Comparison of ENCODE assay signal across 20 mouse cellular contexts in genomic region chr2:18915372-18916041, GRCm38 (mm10).
DNase-seq lines count a peak whose midpoint lies in the region; ATAC-seq and TF ChIP-seq lines count a peak whose summit lies in the region.
"Had no signal": no experiment of that assay in that cellular context is flagged by ENCODE, and none has a peak within 500 bp of the region (broad histone marks: within the 10 kb centered on the region; RNA-seq: fewer than 3 reads in every experiment).

No protein-coding gene starts in this region.

- ATAC-seq in forebrain, embryonic 14.5 days, result no peak; the same call in 1 of the 2 replicates
- ATAC-seq in forebrain, embryonic 13.5 days, result no peak; the same call in 1 of the 2 replicates
- no peak for ATAC-seq in kidney, postnatal 0 days (replicated peaks; ENCODE audit: low FRiP score, low read depth)
- no peak for ATAC-seq in erythroblast, adult 5-6 weeks (replicated peaks; ENCODE audit: low FRiP score, poor library complexity, severe bottlenecking)
- ATAC-seq: intestine, embryonic 16.5 days had no signal

- no peak overlapping the region for H3K4me3 ChIP-seq in forebrain, embryonic 14.5 days (ENCODE audit: low read depth, low read length)
- H3K4me3 ChIP-seq in forebrain, embryonic 13.5 days, result no peak overlapping the region
- no peak overlapping the region for H3K4me3 ChIP-seq in layer of hippocampus, adult 2 months
- H3K4me3 ChIP-seq in kidney, postnatal 0 days (replicated peaks; ENCODE audit: low read depth, low read length), result no peak overlapping the region
- H3K4me3 ChIP-seq: forebrain, embryonic 12.5 days; gastrocnemius, adult 2 months; hindbrain, embryonic 12.5 days; left cerebral cortex, adult 2 months; neural tube, embryonic 12.5 days; stomach, embryonic 15.5 days had no signal

- 80% methylated on average over 9 of the region's 9 CpGs for WGBS in forebrain, embryonic 14.5 days
- WGBS in forebrain, embryonic 13.5 days, result 85% methylated on average over 9 of the region's 9 CpGs
- WGBS in kidney, postnatal 0 days, result 60% methylated on average over 9 of the region's 9 CpGs

- H3K9me3 ChIP-seq in forebrain, embryonic 14.5 days (replicated peaks; ENCODE audit: control insufficient read depth, low read length), result no peaks in the 10 kb centered on the region
- H3K9me3 ChIP-seq in forebrain, embryonic 13.5 days (replicated peaks), result no peaks in the 10 kb centered on the region
- no peaks in the 10 kb centered on the region for H3K9me3 ChIP-seq in kidney, postnatal 0 days (replicated peaks; ENCODE audit: low read length)
- H3K9me3 ChIP-seq: forebrain, embryonic 12.5 days; hindbrain, embryonic 12.5 days; neural tube, embryonic 12.5 days; stomach, embryonic 15.5 days had no signal

- H3K9ac ChIP-seq in forebrain, embryonic 14.5 days (ENCODE audit: low read length), result no peak overlapping the region
- H3K9ac ChIP-seq in forebrain, embryonic 13.5 days, result no peak overlapping the region
- H3K9ac ChIP-seq in kidney, postnatal 0 days (ENCODE audit: low read depth, low read length), result no peak overlapping the region
- H3K9ac ChIP-seq: forebrain, embryonic 12.5 days; hindbrain, embryonic 12.5 days; neural tube, embryonic 12.5 days; stomach, embryonic 15.5 days had no signal

- peak; percentile 44 for DNase-seq in forebrain, embryonic 14.5 days (ENCODE audit: low spot score)
- DNase-seq in layer of hippocampus, adult 2 months (ENCODE audit: low spot score in 2 of 2), result no peak
- DNase-seq in layer of hippocampus, adult 9-10 months (ENCODE audit: low spot score), result no peak
- peak; percentile 36 for DNase-seq in fibroblast of lung, adult 2 months (ENCODE audit: low read depth)
- peak; percentile 62 for DNase-seq in kidney, postnatal 0 days (ENCODE audit: low spot score)
- no peak for DNase-seq in testis, postnatal 10 days (ENCODE audit: low spot score)
- DNase-seq: adrenal gland, postnatal 36 days; cerebellum, adult 8-10 months; gastrocnemius, adult 2 months; lung, adult 18-20 months; spleen, adult 18-20 months; thymus, postnatal 25 days had no signal

- no peaks in the 10 kb centered on the region for H3K36me3 ChIP-seq in forebrain, embryonic 14.5 days (ENCODE audit: control insufficient read depth, insufficient read depth, low read length)
- no peaks in the 10 kb centered on the region for H3K36me3 ChIP-seq in forebrain, embryonic 13.5 days (ENCODE audit: poor library complexity, severe bottlenecking)
- H3K36me3 ChIP-seq in kidney, postnatal 0 days (ENCODE audit: insufficient read depth, low read length), result no peaks in the 10 kb centered on the region
- H3K36me3 ChIP-seq: forebrain, embryonic 12.5 days; hindbrain, embryonic 12.5 days; neural tube, embryonic 12.5 days; stomach, embryonic 15.5 days had no signal

- H3K27me3 ChIP-seq in forebrain, embryonic 14.5 days (replicated peaks; ENCODE audit: control insufficient read depth, insufficient read depth, low read length), result no peaks in the 10 kb centered on the region
- no peaks in the 10 kb centered on the region for H3K27me3 ChIP-seq in forebrain, embryonic 13.5 days
- no peaks in the 10 kb centered on the region for H3K27me3 ChIP-seq in kidney, postnatal 0 days (ENCODE audit: insufficient read depth, low read length)
- H3K27me3 ChIP-seq: forebrain, embryonic 12.5 days; hindbrain, embryonic 12.5 days; neural tube, embryonic 12.5 days; stomach, embryonic 15.5 days had no signal

- H3K4me2 ChIP-seq in forebrain, embryonic 14.5 days (ENCODE audit: low read length), result no peak overlapping the region
- no peak overlapping the region for H3K4me2 ChIP-seq in forebrain, embryonic 13.5 days
- H3K4me2 ChIP-seq in kidney, postnatal 0 days (ENCODE audit: low read length), result no peak overlapping the region
- H3K4me2 ChIP-seq: forebrain, embryonic 12.5 days; hindbrain, embryonic 12.5 days; neural tube, embryonic 12.5 days; stomach, embryonic 15.5 days had no signal

- H3K27ac ChIP-seq in forebrain, embryonic 14.5 days (ENCODE audit: low read depth, low read length), result no peak overlapping the region
- H3K27ac ChIP-seq in forebrain, embryonic 13.5 days, result no peak overlapping the region
- H3K27ac ChIP-seq in layer of hippocampus, adult 2 months, result peak overlapping the region; percentile 76
- H3K27ac ChIP-seq in kidney, postnatal 0 days, result peak overlapping the region; percentile 8; the same call in 1 of the 2 replicates
- H3K27ac ChIP-seq: forebrain, embryonic 12.5 days; gastrocnemius, adult 2 months; hindbrain, embryonic 12.5 days; neural tube, embryonic 12.5 days; stomach, embryonic 15.5 days had no signal

- no peaks in the 10 kb centered on the region; the same call in 1 of the 2 replicates for H3K4me1 ChIP-seq in forebrain, embryonic 14.5 days (ENCODE audit: control insufficient read depth, insufficient read depth, low read length)
- H3K4me1 ChIP-seq in forebrain, embryonic 13.5 days, result peaks cover 10% of the 10 kb centered on the region; the same call in 1 of the 2 replicates
- H3K4me1 ChIP-seq in kidney, postnatal 0 days (replicated peaks; ENCODE audit: insufficient read depth, low read length), result peaks cover 33% of the 10 kb centered on the region
- H3K4me1 ChIP-seq: neural tube, embryonic 12.5 days had no signal

- TF ChIP-seq CTCF in layer of hippocampus, adult 2 months (conservative IDR thresholded peaks at IDR 0.05), result no peak
- no peak for TF ChIP-seq CTCF in kidney, postnatal 0 days (IDR thresholded peaks at IDR 0.05; ENCODE audit: low read depth)

Comparison
In these comparisons a context has a peak if more than half of its experiments do, and no peak if none do; other contexts are left out.
1. DNase-seq: peak in forebrain, embryonic 14.5 days (single experiment), fibroblast of lung, adult 2 months (single experiment) and kidney, postnatal 0 days (single experiment); none in layer of hippocampus, adult 2 months (0 of 2), layer of hippocampus, adult 9-10 months (single experiment) and testis, postnatal 10 days (single experiment).
2. H3K27ac ChIP-seq: peak in layer of hippocampus, adult 2 months (single experiment) and kidney, postnatal 0 days (single experiment); none in forebrain, embryonic 14.5 days (single experiment) and forebrain, embryonic 13.5 days (single experiment).